Mouse (Mus musculus) right cerebral cortex, adult 18-20 months (tissue): ENCODE results near the gene Ssb.

Experiments
- DNase-seq: peaks from one replicate; pipeline ENCODE4 v3.0.0; 2022; ENCODE audit warnings: mixed read lengths

The Ssb gene

GRCm38 (mm10) chr2:69861485-69862091 is at the start of gene Ssb:
Gene Ssb (plus strand): TSS chr2:69861562.
- peak; percentile 95 for DNase-seq

GRCm38 (mm10) chr2:69816575-69816974 is 44.8 kb upstream of the Ssb start:
- DNase-seq: no peak

- DNase-seq: no peak
These were observed 42.8 kb upstream of the Ssb start for GRCm38 (mm10) chr2:69818350-69819085.

GRCm38 (mm10) chr2:69820201-69820600 is 41.2 kb upstream of the Ssb start:
- DNase-seq: no peak

- DNase-seq: no peak
These were observed 39.7 kb upstream of the Ssb start, which contains the start of gene Klhl23 for GRCm38 (mm10) chr2:69821711-69822110. Gene Klhl23 (plus strand): TSS chr2:69821944.

- peak; percentile 56 for DNase-seq
These were observed 38.8 kb upstream of the Ssb start for GRCm38 (mm10) chr2:69822361-69823128.

GRCm38 (mm10) chr2:69823129-69823677 is 38.2 kb upstream of the Ssb start:
- peak; percentile 32 for DNase-seq

GRCm38 (mm10) chr2:69825898-69826297 is 35.5 kb upstream of the Ssb start:
- DNase-seq: no peak

- no peak for DNase-seq
These were observed 35.0 kb upstream of the Ssb start for GRCm38 (mm10) chr2:69826380-69826779.

- no peak for DNase-seq
These were observed 33.3 kb upstream of the Ssb start for GRCm38 (mm10) chr2:69828031-69828430.

- no peak for DNase-seq
These were observed 31.7 kb upstream of the Ssb start for GRCm38 (mm10) chr2:69829680-69830079.

- DNase-seq: peak; percentile 26
These were observed 31.2 kb upstream of the Ssb start for GRCm38 (mm10) chr2:69830116-69830515.

- no peak for DNase-seq
These were observed 24.0 kb upstream of the Ssb start for GRCm38 (mm10) chr2:69837244-69837967.

- DNase-seq: no peak
These were observed 23.4 kb upstream of the Ssb start for GRCm38 (mm10) chr2:69837996-69838395.

- DNase-seq: no peak
These were observed 22.7 kb upstream of the Ssb start for GRCm38 (mm10) chr2:69838707-69839106.

GRCm38 (mm10) chr2:69840261-69840660 is 21.1 kb upstream of the Ssb start:
- DNase-seq: no peak

- DNase-seq: no peak
These were observed 12.1 kb upstream of the Ssb start for GRCm38 (mm10) chr2:69849215-69849614.

GRCm38 (mm10) chr2:69851427-69852058 is 9.8 kb upstream of the Ssb start:
- DNase-seq: no peak

- no peak for DNase-seq
These were observed 5.0 kb upstream of the Ssb start for GRCm38 (mm10) chr2:69856392-69856791.

- no peak for DNase-seq
These were observed 3.5 kb upstream of the Ssb start for GRCm38 (mm10) chr2:69857882-69858281.

GRCm38 (mm10) chr2:69860972-69861452 is 350 bp upstream of the Ssb start:
- DNase-seq: peak; percentile 6

GRCm38 (mm10) chr2:69862117-69862657 is 825 bp downstream of the Ssb start:
- no peak for DNase-seq
